Mouse (Mus musculus): ENCODE results near the gene Cacnb4. TPM values are rescaled to one million over a fixed set of nuclear protein-coding genes. Genes with fewer than 3 reads are reported as not detected.

Cacnb4 gene
- polyA plus RNA-seq, 1 experiment from 2014 or later: 1.7 TPM

DNA sequence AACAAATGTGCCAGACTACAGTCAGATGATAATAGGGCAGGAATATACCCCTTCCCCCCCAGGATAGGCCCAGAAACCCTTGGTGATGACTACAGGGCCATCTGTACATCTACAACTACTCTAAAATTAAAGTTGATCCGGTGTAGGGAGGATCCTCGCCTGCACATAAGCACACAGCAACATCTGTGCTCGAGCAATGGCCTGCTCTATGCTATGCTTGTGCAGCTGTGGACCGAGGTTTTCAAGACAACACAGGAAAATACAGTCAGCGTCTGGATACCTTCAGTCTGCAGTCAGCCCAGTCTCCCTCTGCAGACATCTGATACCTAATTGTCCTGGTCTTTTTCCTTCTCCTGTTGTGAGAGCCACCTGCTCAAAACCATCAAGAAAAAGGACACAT is 83.4 kb downstream of the Cacnb4 start:
- in situ Hi-C loops (cut with MboI; ENCODE audit: low pct_unique_long_range_greater_than_20kb): loop anchor here (5.0 to 10.0 kb wide), 2 partner anchors 168 to 331 kb away; partner anchors contain the start of gene Arl5a
- DNase-seq (ENCODE audit: low read depth, low spot score): no peak
- ATAC-seq: no peak
- POLR2A ChIA-PET: no interaction called here
- no peak for TF ChIP-seq CTCF (IDR thresholded peaks at IDR 0.05)
- CTCF ChIA-PET: no interaction called here
- H3K27me3 ChIP-seq: no peaks in the 10 kb centered on the region

GRCm38 (mm10) chr2:52590970-52591347 is 85.7 kb downstream of the Cacnb4 start:
- CTCF ChIA-PET: interaction anchor here (0.6 to 1.9 kb wide), 22 partner anchors 8 to 334 kb away, joined by 3 to 11 read pairs (median 4); partner anchors contain the start of gene Arl5a
- TF ChIP-seq CTCF (IDR thresholded peaks at IDR 0.05): peak; percentile 82
- in situ Hi-C loops (cut with MboI; ENCODE audit: low pct_unique_long_range_greater_than_20kb): loop anchor here (5.0 to 10.0 kb wide), 2 partner anchors 166 to 329 kb away; partner anchors contain the start of gene Arl5a

GRCm38 (mm10) chr2:52590340-52590969 is 86.2 kb downstream of the Cacnb4 start:
- ATAC-seq (no peak), DNase-seq (ENCODE audit: low read depth, low spot score) (no peak)
- H3K27me3 ChIP-seq: no peaks in the 10 kb centered on the region
- POLR2A ChIA-PET: interaction anchor here (1.0 kb wide), 1 partner anchor 167 kb away, joined by 4 read pairs; no protein-coding TSS in a partner anchor
- CTCF ChIA-PET: interaction anchor here (0.6 to 1.9 kb wide), 21 partner anchors 9 to 334 kb away, joined by 3 to 11 read pairs (median 4); partner anchors contain the start of gene Arl5a
- TF ChIP-seq CTCF (IDR thresholded peaks at IDR 0.05): no peak
- in situ Hi-C loops (cut with MboI; ENCODE audit: low pct_unique_long_range_greater_than_20kb): loop anchor here (5.0 to 10.0 kb wide), 2 partner anchors 166 to 328 kb away; partner anchors contain the start of gene Arl5a

More at GRCm38 (mm10) chr2:52590970-52591347, 85.7 kb downstream of the Cacnb4 start:
- DNase-seq (ENCODE audit: low read depth, low spot score) (no peak), ATAC-seq (peak; percentile 94)
- no peaks in the 10 kb centered on the region for H3K27me3 ChIP-seq
- POLR2A ChIA-PET: interaction anchor here (1.0 kb wide), 1 partner anchor 167 kb away, joined by 4 read pairs; no protein-coding TSS in a partner anchor

GRCm38 (mm10) chr2:52589514-52589913 is 87.1 kb downstream of the Cacnb4 start:
- in situ Hi-C loops (cut with MboI; ENCODE audit: low pct_unique_long_range_greater_than_20kb): no loop called here
- ATAC-seq (no peak), DNase-seq (ENCODE audit: low read depth, low spot score) (no peak)
- TF ChIP-seq CTCF (IDR thresholded peaks at IDR 0.05): peak; percentile 44
- CTCF ChIA-PET: interaction anchor here (0.5 to 1.9 kb wide), 5 partner anchors 13 to 333 kb away, joined by 3 to 9 read pairs (median 4); no protein-coding TSS in a partner anchor
- POLR2A ChIA-PET: no interaction called here
- H3K27me3 ChIP-seq: no peaks in the 10 kb centered on the region

DNA sequence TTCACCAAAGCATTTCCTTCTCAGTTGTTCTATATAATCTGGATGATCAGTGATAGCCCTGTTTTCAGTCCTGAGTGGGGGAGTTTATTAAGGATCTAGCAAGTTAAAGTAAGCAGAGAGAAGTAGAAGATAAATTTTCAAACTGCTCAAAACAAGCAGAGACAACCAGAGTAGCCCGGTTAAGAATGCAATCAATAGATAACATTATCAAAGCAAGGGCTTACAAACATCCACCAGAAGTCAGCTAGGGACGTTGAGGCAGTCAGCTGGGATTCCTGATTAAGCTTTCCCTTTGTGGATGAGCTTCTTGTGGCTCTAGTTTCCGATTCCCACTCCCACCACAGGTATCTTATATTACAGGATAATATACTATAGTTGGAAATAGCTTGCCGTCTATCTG is 91.2 kb downstream of the Cacnb4 start:
- no peak for TF ChIP-seq CTCF (IDR thresholded peaks at IDR 0.05)
- H3K27me3 ChIP-seq: no peaks in the 10 kb centered on the region
- ATAC-seq: no peak

GRCm38 (mm10) chr2:52581132-52581781 is 95.4 kb downstream of the Cacnb4 start:
- in situ Hi-C loops (cut with MboI; ENCODE audit: low pct_unique_long_range_greater_than_20kb): no loop called here
- no peak for DNase-seq (ENCODE audit: low read depth, low spot score)
- CTCF ChIA-PET: interaction anchor here (1.1 to 1.8 kb wide), 2 partner anchors 9 kb away, joined by 3 to 9 read pairs; no protein-coding TSS in a partner anchor
- ATAC-seq: no peak
- TF ChIP-seq CTCF (IDR thresholded peaks at IDR 0.05): no peak
- H3K27me3 ChIP-seq: no peaks in the 10 kb centered on the region
- POLR2A ChIA-PET: interaction anchor here (0.6 kb wide), 1 partner anchor 326 kb away, joined by 3 read pairs; no protein-coding TSS in a partner anchor

More for the DNA sequence above, 91.2 kb downstream of the Cacnb4 start:
- in situ Hi-C loops (cut with MboI; ENCODE audit: low pct_unique_long_range_greater_than_20kb): no loop called here
- CTCF ChIA-PET: interaction anchor here (1.1 kb wide), 1 partner anchor 14 kb away, joined by 3 read pairs; no protein-coding TSS in a partner anchor
- POLR2A ChIA-PET: no interaction called here
- no peak for DNase-seq (ENCODE audit: low read depth, low spot score)

DNA sequence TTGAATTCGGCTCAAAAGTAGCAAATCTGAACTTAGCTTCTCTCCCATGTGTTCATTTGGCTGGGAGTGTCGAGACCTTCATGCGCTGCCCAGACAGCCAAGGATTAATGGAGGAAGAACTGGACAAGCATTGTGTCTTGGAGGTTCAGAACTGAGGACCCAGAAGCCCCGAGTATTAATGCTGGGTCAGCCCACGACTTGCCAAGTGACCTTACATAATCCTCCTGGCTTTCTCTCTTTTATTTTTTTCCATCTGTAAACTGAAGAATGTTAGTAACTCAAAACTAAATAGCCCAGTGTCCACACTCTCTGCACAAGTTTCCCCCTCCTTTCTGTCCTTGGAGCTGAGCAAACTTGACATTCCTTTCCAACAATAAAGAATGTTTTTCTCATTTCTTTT is 95.9 kb downstream of the Cacnb4 start:
- POLR2A ChIA-PET: interaction anchor here (0.6 kb wide), 1 partner anchor 325 kb away, joined by 3 read pairs; no protein-coding TSS in a partner anchor
- no peak for TF ChIP-seq CTCF (IDR thresholded peaks at IDR 0.05)
- DNase-seq (ENCODE audit: low read depth, low spot score) (no peak), ATAC-seq (no peak)
- no peaks in the 10 kb centered on the region for H3K27me3 ChIP-seq
- in situ Hi-C loops (cut with MboI; ENCODE audit: low pct_unique_long_range_greater_than_20kb): no loop called here
- CTCF ChIA-PET: interaction anchor here (1.1 to 1.8 kb wide), 2 partner anchors 8 to 10 kb away, joined by 3 to 9 read pairs; no protein-coding TSS in a partner anchor

DNA sequence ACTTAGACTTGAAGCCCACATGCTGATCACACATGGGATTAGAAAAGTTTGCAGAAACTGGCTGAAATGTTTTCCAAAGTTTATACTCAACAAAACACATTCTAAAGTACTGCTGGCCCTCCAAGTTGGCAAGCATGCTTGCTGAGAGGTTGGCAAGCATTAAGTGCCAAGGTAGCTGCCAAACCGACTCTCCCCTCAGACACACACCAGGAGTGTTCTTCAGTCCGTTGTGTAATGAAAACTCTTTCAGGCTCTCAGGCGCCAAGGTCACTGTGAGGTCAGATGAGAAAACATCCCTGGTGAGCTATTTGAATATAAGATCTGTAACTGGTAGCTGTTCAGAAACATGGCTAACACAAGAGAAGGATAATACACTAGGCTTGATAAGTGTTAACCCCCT is 97.8 kb downstream of the Cacnb4 start:
- ATAC-seq: no peak
- TF ChIP-seq CTCF (IDR thresholded peaks at IDR 0.05): no peak
- in situ Hi-C loops (cut with MboI; ENCODE audit: low pct_unique_long_range_greater_than_20kb): no loop called here
- DNase-seq (ENCODE audit: low read depth, low spot score): no peak
- H3K27me3 ChIP-seq: no peaks in the 10 kb centered on the region
- POLR2A ChIA-PET: interaction anchor here (0.7 kb wide), 1 partner anchor 44 kb away, joined by 3 read pairs; no protein-coding TSS in a partner anchor
- CTCF ChIA-PET: interaction anchor here (1.5 to 1.7 kb wide), 2 partner anchors 12 to 16 kb away, joined by 3 to 5 read pairs; no protein-coding TSS in a partner anchor

DNA sequence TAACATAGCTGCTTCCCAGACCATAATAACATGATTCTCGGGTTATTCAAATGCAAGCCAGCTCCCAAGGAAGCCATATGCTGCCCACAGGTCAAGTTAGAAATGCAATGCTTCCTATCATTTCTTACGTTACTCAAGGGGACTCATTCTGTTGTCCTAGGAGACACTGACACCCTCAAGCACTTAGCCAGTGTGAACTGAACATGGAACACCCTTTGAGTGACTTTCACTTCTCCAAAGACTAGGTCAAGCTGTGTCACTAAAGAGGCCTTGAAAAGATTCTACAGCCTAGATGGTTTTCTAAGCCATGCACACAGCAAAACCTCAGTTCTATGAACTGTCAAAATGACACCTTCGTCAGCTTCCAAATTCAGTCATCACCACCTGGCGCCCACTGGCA is 98.9 kb downstream of the Cacnb4 start:
- in situ Hi-C loops (cut with MboI; ENCODE audit: low pct_unique_long_range_greater_than_20kb): no loop called here
- CTCF ChIA-PET: no interaction called here
- ATAC-seq (no peak), DNase-seq (ENCODE audit: low read depth, low spot score) (no peak)
- no peak for TF ChIP-seq CTCF (IDR thresholded peaks at IDR 0.05)
- no peaks in the 10 kb centered on the region for H3K27me3 ChIP-seq
- POLR2A ChIA-PET: no interaction called here

GRCm38 (mm10) chr2:52576546-52576945 is 100.1 kb downstream of the Cacnb4 start:
- in situ Hi-C loops (cut with MboI; ENCODE audit: low pct_unique_long_range_greater_than_20kb): no loop called here
- ATAC-seq: no peak
- no peak for DNase-seq (ENCODE audit: low read depth, low spot score)
- CTCF ChIA-PET: interaction anchor here (1.1 kb wide), 1 partner anchor 15 kb away, joined by 3 read pairs; no protein-coding TSS in a partner anchor
- no peak for TF ChIP-seq CTCF (IDR thresholded peaks at IDR 0.05)
- no peaks in the 10 kb centered on the region for H3K27me3 ChIP-seq
- POLR2A ChIA-PET: no interaction called here
